Mouse (Mus musculus) intestine, embryonic 14.5 days (tissue): ENCODE measurements around the gene Tmem39b. TPM values are rescaled to one million over a fixed set of nuclear protein-coding genes. Genes with fewer than 3 reads are reported as not detected.

ENCODE experiments used
- ATAC-seq: fragments of 200-750 bp; cut with Nextera tagmentation; replicated peaks from 2 replicates; pipeline ENCODE4 v1.8.0; 2017; ENCODE audit warnings: low read depth, moderate number of reproducible peaks, moderate TSS enrichment, moderate library complexity; ENCODE audit not compliant: low FRiP score, low TSS enrichment
- DNase-seq: peaks from one replicate; pipeline ENCODE4 v3.0.0-alpha.2; 2018; ENCODE audit warnings: low spot score
- H3K27ac ChIP-seq: fragments of 300-500 bp; sonication (generic); 2 replicates; pipeline ENCODE4 v1.5.1; 2014; ENCODE audit warnings: low read depth, mild to moderate bottlenecking, control low read depth
- H3K27me3 ChIP-seq: fragments of 300-500 bp; sonication (generic); replicated peaks from 2 replicates; pipeline ENCODE4 v1.6.1; 2014; ENCODE audit warnings: low read length, control low read depth; ENCODE audit not compliant: control insufficient read depth, insufficient read depth
- H3K36me3 ChIP-seq: fragments of 300-500 bp; sonication (generic); 2 replicates; pipeline ENCODE4 v1.6.1; 2014; ENCODE audit warnings: low read length, control low read depth; ENCODE audit not compliant: control insufficient read depth, insufficient read depth
- H3K4me1 ChIP-seq: fragments of 300-500 bp; sonication (generic); replicated peaks from 2 replicates; pipeline ENCODE4 v1.6.1; 2014; ENCODE audit warnings: low read length, control low read depth, mixed read lengths; ENCODE audit not compliant: control insufficient read depth, insufficient read depth
- H3K4me2 ChIP-seq: fragments of 300-500 bp; sonication (generic); 2 replicates; pipeline ENCODE4 v1.6.1; 2014; ENCODE audit warnings: low read length
- H3K4me3 ChIP-seq: fragments of 300-500 bp; sonication (generic); 2 replicates; pipeline ENCODE4 v1.5.1; 2014; ENCODE audit warnings: low read depth, low read length, control low read depth, mixed read lengths
- H3K9ac ChIP-seq: fragments of 300-500 bp; sonication (generic); 2 replicates; pipeline ENCODE4 v1.6.1; 2014; ENCODE audit warnings: mild to moderate bottlenecking, low read length
- H3K9me3 ChIP-seq: fragments of 300-500 bp; sonication (generic); 2 replicates; pipeline ENCODE4 v1.6.1; 2016; ENCODE audit warnings: low read length, control low read depth; ENCODE audit not compliant: control insufficient read depth
- WGBS: fragments of 180-500 bp; shearing (Covaris S2); extraction: QIAGEN DNeasy Blood & Tissue Kit; methylation state at CpG from one replicate; pipeline ENCODE4 v1.1.7; 2014; 5-methylcytosine and 5-hydroxymethylcytosine counted together
- polyA plus RNA-seq: library from polyadenylated mRNA; unstranded; fragments of >200 nt; fragmentation: Nextera tagmentation; extraction: Ambion mirVana; gene quantifications from 2 replicates; pipeline ENCODE4 v1.2.1, GENCODE M21; 2014

The Tmem39b gene
- polyA plus RNA-seq, 1 experiment from 2014 or later, result 26.6 TPM

- DNase-seq, result peak; percentile 95
- under 1% methylated on average over 65 of the region's 65 CpGs for WGBS
Measured at GRCm38 (mm10) chr4:129672083-129672877, 24.4 kb downstream of the Tmem39b start, which contains the start of gene Kpna6. Gene Kpna6 (minus strand): TSS chr4:129672767.

GRCm38 (mm10) chr4:129671491-129672082 lies 25.1 kb downstream of the Tmem39b start:
- DNase-seq, result peak; percentile 63
- peak overlapping the region; percentile 97 for H3K4me2 ChIP-seq
- peak overlapping the region; percentile 94 for H3K27ac ChIP-seq
- no peaks in the 10 kb centered on the region for H3K27me3 ChIP-seq
- H3K4me1 ChIP-seq, result peaks cover 17% of the 10 kb centered on the region
- 7% methylated on average over 12 of the region's 12 CpGs for WGBS
- peak overlapping the region; percentile 77 for H3K4me3 ChIP-seq
- peaks cover 18% of the 10 kb centered on the region for H3K36me3 ChIP-seq
- no peaks in the 10 kb centered on the region for H3K9me3 ChIP-seq
- peak overlapping the region; percentile 77 for H3K9ac ChIP-seq
- ATAC-seq, result 0 out of 2 replicates have a peak, but pooled peaks have one; percentile 42

More at GRCm38 (mm10) chr4:129672083-129672877, 24.4 kb downstream of the Tmem39b start, which contains the start of gene Kpna6:
- Histone ChIP-seq H3K9me3 (no peaks in the 10 kb centered on the region), H3K27me3 (no peaks in the 10 kb centered on the region), H3K4me2 (peak within 1 kb of the TSS; percentile 97), H3K4me1 (peaks cover 17% of the 10 kb centered on the region), H3K36me3 (peaks cover 20% of the 10 kb centered on the region), H3K27ac (peak within 1 kb of the TSS; percentile 94), H3K4me3 (peak within 1 kb of the TSS; percentile 77), H3K9ac (peak within 1 kb of the TSS; percentile 77)
- peak; percentile 89 for ATAC-seq

- H3K27me3 ChIP-seq, result no peaks in the 10 kb centered on the region
- H3K4me3 ChIP-seq, result no peak overlapping the region
- ATAC-seq (no peak), DNase-seq (no peak)
- H3K9me3 ChIP-seq, result no peaks in the 10 kb centered on the region
- H3K27ac ChIP-seq, result no peak overlapping the region
- no peak overlapping the region for H3K4me2 ChIP-seq
- peaks cover 56% of the 10 kb centered on the region for H3K36me3 ChIP-seq
- H3K4me1 ChIP-seq, result peaks cover 6% of the 10 kb centered on the region; the same call in 1 of the 2 replicates
- no peak overlapping the region for H3K9ac ChIP-seq
- 85% methylated on average over 3 of the region's 3 CpGs for WGBS
Measured at GRCm38 (mm10) chr4:129662255-129662813, 34.3 kb downstream of the Tmem39b start.

GRCm38 (mm10) chr4:129661584-129661983 lies 35.1 kb downstream of the Tmem39b start:
- DNase-seq (no peak), ATAC-seq (no peak)
- 42% methylated on average over 3 of the region's 3 CpGs for WGBS
- Histone ChIP-seq H3K4me3 (no peak overlapping the region), H3K9me3 (no peaks in the 10 kb centered on the region), H3K27me3 (no peaks in the 10 kb centered on the region), H3K27ac (peak overlapping the region; percentile 23; the same call in 1 of the 2 replicates), H3K4me1 (peaks cover 6% of the 10 kb centered on the region; the same call in 1 of the 2 replicates), H3K9ac (no peak overlapping the region), H3K36me3 (peaks cover 60% of the 10 kb centered on the region), H3K4me2 (no peak overlapping the region)

- Histone ChIP-seq H3K36me3 (peaks cover 98% of the 10 kb centered on the region), H3K9me3 (no peaks in the 10 kb centered on the region), H3K4me3 (no peak overlapping the region), H3K4me1 (no peaks in the 10 kb centered on the region), H3K9ac (no peak overlapping the region), H3K27ac (no peak overlapping the region), H3K4me2 (no peak overlapping the region), H3K27me3 (no peaks in the 10 kb centered on the region)
- ATAC-seq (no peak), DNase-seq (no peak)
- WGBS, result 90% methylated on average over 14 of the region's 14 CpGs
Measured at GRCm38 (mm10) chr4:129654770-129655169, 41.9 kb downstream of the Tmem39b start.

GRCm38 (mm10) chr4:129650359-129650758 lies 46.3 kb downstream of the Tmem39b start:
- H3K4me1 ChIP-seq, result no peaks in the 10 kb centered on the region
- H3K36me3 ChIP-seq, result peaks cover 98% of the 10 kb centered on the region
- no peak overlapping the region for H3K27ac ChIP-seq
- H3K9ac ChIP-seq, result no peak overlapping the region
- 96% methylated on average over 8 of the region's 8 CpGs for WGBS
- H3K27me3 ChIP-seq, result no peaks in the 10 kb centered on the region
- no peaks in the 10 kb centered on the region for H3K9me3 ChIP-seq
- no peak overlapping the region for H3K4me2 ChIP-seq
- ATAC-seq (no peak), DNase-seq (no peak)
- no peak overlapping the region for H3K4me3 ChIP-seq

GRCm38 (mm10) chr4:129648656-129649055 lies 48.0 kb downstream of the Tmem39b start:
- WGBS, result 78% methylated on average over 1 of the region's 1 CpGs
- ATAC-seq, result no peak

GRCm38 (mm10) chr4:129645204-129645603 lies 51.4 kb downstream of the Tmem39b start:
- no peak overlapping the region for H3K9ac ChIP-seq
- no peak overlapping the region for H3K4me3 ChIP-seq
- H3K4me1 ChIP-seq, result peaks cover 5% of the 10 kb centered on the region; the same call in 1 of the 2 replicates
- no peaks in the 10 kb centered on the region for H3K27me3 ChIP-seq
- H3K9me3 ChIP-seq, result no peaks in the 10 kb centered on the region
- no peak for ATAC-seq
- no peak overlapping the region for H3K4me2 ChIP-seq
- DNase-seq, result no peak
- no peak overlapping the region for H3K27ac ChIP-seq
- WGBS, result 86% methylated on average over 6 of the region's 6 CpGs
- peaks cover 67% of the 10 kb centered on the region for H3K36me3 ChIP-seq

More at GRCm38 (mm10) chr4:129648656-129649055, 48.0 kb downstream of the Tmem39b start:
- Histone ChIP-seq H3K4me1 (no peaks in the 10 kb centered on the region), H3K9me3 (no peaks in the 10 kb centered on the region), H3K9ac (no peak overlapping the region), H3K4me3 (no peak overlapping the region), H3K36me3 (peaks cover 96% of the 10 kb centered on the region), H3K27me3 (no peaks in the 10 kb centered on the region), H3K27ac (no peak overlapping the region), H3K4me2 (no peak overlapping the region)
- no peak for DNase-seq
